Mouse (Mus musculus): ENCODE results near the gene Atf6b. TPM values are rescaled to one million over a fixed set of nuclear protein-coding genes. Genes with fewer than 3 reads are reported as not detected.
A peak's percentile ranks its signal among the peaks of the same experiment; 100 is the strongest.

Gene Atf6b
- polyA plus RNA-seq, 1 experiment from 2014 or later: 84.6 TPM

DNA sequence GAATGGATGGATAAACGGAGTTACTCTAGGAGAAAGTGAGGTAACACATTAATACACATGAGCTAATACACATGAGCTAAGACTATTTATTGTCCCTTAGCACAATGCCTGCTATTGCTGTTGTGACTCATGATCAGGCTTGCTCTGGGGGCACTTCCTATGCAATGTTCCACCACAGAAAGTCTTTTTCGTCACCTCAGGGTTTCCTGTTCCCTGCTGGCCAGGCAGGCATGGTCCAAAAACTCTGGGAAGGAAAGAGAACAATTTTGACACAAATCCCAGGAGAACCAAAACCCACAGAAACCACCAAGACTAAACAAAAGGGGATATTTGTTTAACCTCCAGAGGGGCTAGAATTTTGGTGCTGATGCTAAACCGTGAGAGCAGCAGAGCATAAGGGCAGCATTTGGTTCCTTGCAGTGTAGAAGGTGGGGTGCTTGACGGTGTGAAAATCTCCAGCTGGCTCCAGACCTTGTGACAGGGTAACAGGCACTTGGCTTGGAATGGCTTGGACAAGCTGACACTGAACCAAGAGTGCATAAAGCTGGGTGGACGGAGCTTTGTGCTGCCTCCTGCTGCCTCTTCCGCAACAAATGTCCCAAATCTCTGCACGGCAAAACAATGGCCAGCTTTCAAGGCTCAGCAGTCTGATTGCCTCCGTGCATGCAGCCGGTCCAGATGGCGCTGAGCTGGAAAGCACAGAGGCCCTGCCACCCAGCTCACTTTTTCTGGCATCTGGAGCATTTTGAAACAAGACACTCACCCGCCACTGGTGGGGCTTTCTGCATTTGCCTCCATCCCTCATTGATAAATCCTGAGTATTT lies 6.0 kb upstream of the Atf6b start:
- Histone ChIP-seq H3K27me3 (peaks cover 21% of the 10 kb centered on the region), H3K36me3 (0 out of 2 replicates have a peak, but pooled peaks cover 3% of the 10 kb centered on the region), H3K4me1 (peaks cover 18% of the 10 kb centered on the region), H3K9me3 (no peaks in the 10 kb centered on the region), H3K4me3 (no peak overlapping the region), H3K9ac (no peak overlapping the region), H3K4me2 (no peak overlapping the region), H3K27ac (peak overlapping the region; percentile 30; the same call in 1 of the 2 replicates)
- WGBS: 16% methylated on average over 11 of the region's 11 CpGs
- no peak for ATAC-seq (ENCODE audit: borderline replicate concordance, extremely low read depth, low FRiP score, low TSS enrichment)

DNA sequence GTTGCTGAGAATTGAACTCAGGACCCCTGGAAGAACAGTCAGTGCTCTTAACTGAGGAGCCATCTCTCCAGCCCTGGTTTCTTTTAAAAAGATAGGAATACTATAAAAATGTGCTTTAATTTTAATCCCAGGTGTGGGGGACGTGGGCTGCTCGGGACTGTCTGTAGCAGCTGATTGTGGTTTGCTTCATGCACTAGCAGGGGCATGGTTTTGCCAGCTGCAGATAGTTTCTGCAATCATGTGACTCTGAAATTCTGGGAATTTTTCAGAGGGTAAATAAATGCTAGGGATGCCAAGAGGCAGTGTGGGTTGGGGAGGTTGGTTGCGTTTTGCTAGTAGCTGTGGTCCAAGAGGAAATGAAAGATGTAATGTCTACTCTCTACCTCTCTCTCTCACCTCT lies 5.0 kb upstream of the Atf6b start:
- ATAC-seq (ENCODE audit: borderline replicate concordance, extremely low read depth, low FRiP score, low TSS enrichment): no peak
- Histone ChIP-seq H3K36me3 (0 out of 2 replicates have a peak, but pooled peaks cover 3% of the 10 kb centered on the region), H3K27ac (no peak overlapping the region), H3K27me3 (peaks cover 13% of the 10 kb centered on the region; the same call in 1 of the 2 replicates), H3K4me2 (no peak overlapping the region), H3K9me3 (no peaks in the 10 kb centered on the region), H3K4me1 (peaks cover 25% of the 10 kb centered on the region), H3K4me3 (no peak overlapping the region), H3K9ac (no peak overlapping the region)
- 71% methylated on average over 3 of the region's 3 CpGs for WGBS

DNA sequence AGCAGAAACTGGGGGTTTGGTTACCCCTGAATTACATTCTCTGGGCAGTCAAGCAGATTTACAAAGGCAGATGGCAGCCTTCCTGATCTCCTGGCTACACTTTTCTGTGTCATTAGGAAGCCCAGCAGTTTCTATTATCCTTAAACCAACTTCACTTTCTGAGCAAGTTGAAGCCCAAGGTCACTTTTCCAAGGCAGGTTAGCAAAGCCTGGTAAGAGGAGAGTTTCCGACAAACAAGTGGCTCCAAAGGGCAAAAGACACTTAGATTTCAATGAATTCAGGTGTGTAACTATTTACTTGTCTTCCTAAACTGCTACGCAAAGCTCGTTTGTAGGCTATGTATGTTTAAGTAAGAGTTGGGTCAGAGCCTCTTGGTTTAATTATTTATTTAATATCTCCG lies 3.6 kb upstream of the Atf6b start:
- H3K36me3 ChIP-seq: 0 out of 2 replicates have a peak, but pooled peaks cover 3% of the 10 kb centered on the region
- no peaks in the 10 kb centered on the region for H3K9me3 ChIP-seq
- whole genome bisulfite sequencing: 81% methylated on average over 4 of the region's 4 CpGs
- peaks cover 34% of the 10 kb centered on the region for H3K4me1 ChIP-seq
- no peak overlapping the region for H3K4me2 ChIP-seq
- no peak overlapping the region for H3K4me3 ChIP-seq
- no peak for ATAC-seq (ENCODE audit: borderline replicate concordance, extremely low read depth, low FRiP score, low TSS enrichment)
- H3K27me3 ChIP-seq: no peaks in the 10 kb centered on the region; the same call in 1 of the 2 replicates
- H3K27ac ChIP-seq: no peak overlapping the region
- no peak overlapping the region for H3K9ac ChIP-seq

DNA sequence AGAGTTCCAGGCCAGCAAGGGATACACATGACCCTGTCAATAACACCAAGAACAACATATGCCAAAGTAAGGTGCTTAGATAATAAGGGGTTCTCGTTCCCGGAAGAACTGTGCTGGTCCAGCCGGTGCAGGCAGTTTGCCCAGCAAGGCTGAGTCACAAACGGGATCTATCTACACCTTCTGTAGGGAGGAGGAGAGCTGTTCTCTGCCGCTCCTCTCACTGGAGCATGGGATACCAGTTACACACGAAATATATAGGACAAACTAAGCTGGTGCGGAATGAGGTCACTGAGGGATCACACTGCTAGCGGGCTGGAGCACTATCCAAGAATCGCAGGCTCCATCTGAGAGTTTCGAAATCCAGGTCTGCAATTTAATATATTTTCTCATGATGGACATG lies 3.0 kb upstream of the Atf6b start:
- no peak for ATAC-seq (ENCODE audit: borderline replicate concordance, extremely low read depth, low FRiP score, low TSS enrichment)
- H3K4me2 ChIP-seq: no peak overlapping the region
- WGBS: 77% methylated on average over 10 of the region's 10 CpGs

DNA sequence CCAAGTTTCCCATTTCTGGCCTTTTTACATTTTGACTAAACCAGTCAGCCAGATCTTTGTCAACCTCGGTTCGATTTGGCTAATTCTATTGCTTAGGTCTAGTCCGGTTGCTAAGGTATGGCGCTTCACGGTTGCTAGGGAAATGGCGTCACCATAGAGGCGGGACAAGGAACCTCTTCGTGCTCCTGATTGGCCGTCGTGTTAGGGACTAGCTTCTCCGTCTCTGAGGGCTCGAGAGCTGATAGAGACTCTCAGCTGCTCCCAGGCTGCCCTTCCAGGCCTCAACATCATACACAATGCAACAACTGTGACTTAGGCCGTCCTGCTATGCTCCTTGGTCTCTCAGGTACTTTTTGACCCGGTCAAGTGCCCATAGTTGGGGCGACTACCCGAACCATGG lies 2.3 kb upstream of the Atf6b start, which contains the start of gene Fkbpl:
Gene Fkbpl, plus strand, starts transcription at position 157 of the 400 bp plus-strand sequence.
- H3K27ac ChIP-seq: peak within 1 kb of the TSS; percentile 65
- peak within 1 kb of the TSS; percentile 66 for H3K4me2 ChIP-seq
- H3K9me3 ChIP-seq: no peaks in the 10 kb centered on the region
- peak; percentile 81 for ATAC-seq (ENCODE audit: borderline replicate concordance, extremely low read depth, low FRiP score, low TSS enrichment)
- H3K4me3 ChIP-seq: peak within 1 kb of the TSS; percentile 59
- H3K9ac ChIP-seq: peak within 1 kb of the TSS; percentile 57
- H3K27me3 ChIP-seq: no peaks in the 10 kb centered on the region; the same call in 1 of the 2 replicates
- H3K36me3 ChIP-seq: peaks cover 10% of the 10 kb centered on the region
- under 1% methylated on average over 16 of the region's 16 CpGs for WGBS
- peaks cover 36% of the 10 kb centered on the region for H3K4me1 ChIP-seq

More for the DNA sequence above, 3.0 kb upstream of the Atf6b start:
- H3K27ac ChIP-seq: no peak overlapping the region
- peaks cover 36% of the 10 kb centered on the region for H3K4me1 ChIP-seq
- 0 out of 2 replicates have a peak, but pooled peaks cover 3% of the 10 kb centered on the region for H3K36me3 ChIP-seq
- no peak overlapping the region for H3K9ac ChIP-seq
- no peaks in the 10 kb centered on the region; the same call in 1 of the 2 replicates for H3K27me3 ChIP-seq
- no peak overlapping the region for H3K4me3 ChIP-seq
- no peaks in the 10 kb centered on the region for H3K9me3 ChIP-seq

DNA sequence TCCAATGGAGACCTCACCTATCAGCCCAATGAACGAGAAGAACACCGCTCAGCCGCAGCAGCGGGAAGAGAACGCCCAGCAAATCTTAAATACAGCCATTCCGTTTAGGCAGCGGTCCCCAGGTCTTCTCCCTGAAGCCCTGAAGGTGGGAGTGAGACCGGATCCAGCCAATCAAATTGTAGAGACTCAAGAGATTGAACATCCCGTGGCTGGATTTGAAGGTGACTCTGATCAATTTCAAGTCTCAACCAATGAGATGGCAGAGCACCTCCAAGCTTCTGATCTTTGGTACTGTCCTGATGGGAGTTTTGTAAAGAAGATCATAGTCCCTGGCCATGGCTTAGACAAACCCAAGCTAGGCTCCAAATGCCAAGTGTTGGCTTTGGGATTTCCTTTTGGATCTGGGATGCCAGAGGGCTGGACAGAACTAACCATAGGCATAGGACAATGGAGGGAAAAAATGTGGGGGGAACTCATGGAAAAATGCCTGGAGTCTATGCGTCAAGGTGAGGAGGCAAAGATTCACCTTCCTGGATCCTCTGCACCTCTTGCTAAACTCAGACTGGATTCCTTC lies 1.6 kb upstream of the Atf6b start:
- Histone ChIP-seq H3K4me3 (peak overlapping the region; percentile 59), H3K9ac (peak overlapping the region; percentile 57; the same call in 1 of the 2 replicates), H3K27me3 (no peaks in the 10 kb centered on the region; the same call in 1 of the 2 replicates), H3K9me3 (no peaks in the 10 kb centered on the region), H3K4me2 (peak overlapping the region; percentile 66), H3K36me3 (peaks cover 16% of the 10 kb centered on the region), H3K4me1 (peaks cover 36% of the 10 kb centered on the region), H3K27ac (peak overlapping the region; percentile 65; the same call in 1 of the 2 replicates)
- no peak for ATAC-seq (ENCODE audit: borderline replicate concordance, extremely low read depth, low FRiP score, low TSS enrichment)
- WGBS: 36% methylated on average over 10 of the region's 10 CpGs

DNA sequence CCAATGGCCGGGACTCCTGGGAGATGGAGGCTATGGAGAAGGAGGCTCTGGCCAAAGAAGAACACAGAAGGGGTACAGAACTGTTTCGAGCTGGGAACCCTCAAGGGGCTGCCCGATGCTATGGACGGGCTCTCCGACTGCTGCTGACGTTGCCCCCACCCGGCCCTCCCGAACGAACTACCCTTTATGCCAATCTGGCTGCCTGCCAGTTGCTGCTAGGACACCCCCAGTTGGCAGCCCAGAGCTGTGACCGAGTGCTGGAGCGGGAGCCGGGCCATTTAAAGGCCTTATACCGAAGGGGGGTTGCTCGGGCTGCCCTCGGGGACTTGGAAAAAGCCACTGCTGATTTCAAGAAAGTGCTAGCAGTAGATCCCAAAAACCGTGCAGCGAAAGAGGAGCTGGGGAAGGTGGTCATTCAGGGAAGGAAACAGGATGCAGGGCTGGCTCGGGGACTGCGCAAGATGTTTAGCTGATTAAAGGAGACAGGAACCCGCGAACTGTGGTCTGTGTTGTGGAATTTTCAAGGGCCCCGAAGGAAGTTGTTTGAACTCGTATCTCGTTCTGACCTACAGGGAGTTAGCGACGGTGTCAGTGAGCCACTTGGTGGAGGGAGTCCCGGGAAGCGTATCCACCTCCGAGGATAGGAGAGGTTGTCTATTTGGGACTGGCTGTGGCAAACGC lies 975 bp upstream of the Atf6b start:
- Histone ChIP-seq H3K27me3 (no peaks in the 10 kb centered on the region), H3K4me2 (peak overlapping the region; percentile 66), H3K4me3 (peak overlapping the region; percentile 97), H3K9me3 (no peaks in the 10 kb centered on the region), H3K27ac (peak overlapping the region; percentile 2), H3K4me1 (peaks cover 32% of the 10 kb centered on the region), H3K36me3 (peaks cover 22% of the 10 kb centered on the region), H3K9ac (no peak overlapping the region)
- WGBS: 78% methylated on average over 30 of the region's 30 CpGs
- no peak for ATAC-seq (ENCODE audit: borderline replicate concordance, extremely low read depth, low FRiP score, low TSS enrichment)

DNA sequence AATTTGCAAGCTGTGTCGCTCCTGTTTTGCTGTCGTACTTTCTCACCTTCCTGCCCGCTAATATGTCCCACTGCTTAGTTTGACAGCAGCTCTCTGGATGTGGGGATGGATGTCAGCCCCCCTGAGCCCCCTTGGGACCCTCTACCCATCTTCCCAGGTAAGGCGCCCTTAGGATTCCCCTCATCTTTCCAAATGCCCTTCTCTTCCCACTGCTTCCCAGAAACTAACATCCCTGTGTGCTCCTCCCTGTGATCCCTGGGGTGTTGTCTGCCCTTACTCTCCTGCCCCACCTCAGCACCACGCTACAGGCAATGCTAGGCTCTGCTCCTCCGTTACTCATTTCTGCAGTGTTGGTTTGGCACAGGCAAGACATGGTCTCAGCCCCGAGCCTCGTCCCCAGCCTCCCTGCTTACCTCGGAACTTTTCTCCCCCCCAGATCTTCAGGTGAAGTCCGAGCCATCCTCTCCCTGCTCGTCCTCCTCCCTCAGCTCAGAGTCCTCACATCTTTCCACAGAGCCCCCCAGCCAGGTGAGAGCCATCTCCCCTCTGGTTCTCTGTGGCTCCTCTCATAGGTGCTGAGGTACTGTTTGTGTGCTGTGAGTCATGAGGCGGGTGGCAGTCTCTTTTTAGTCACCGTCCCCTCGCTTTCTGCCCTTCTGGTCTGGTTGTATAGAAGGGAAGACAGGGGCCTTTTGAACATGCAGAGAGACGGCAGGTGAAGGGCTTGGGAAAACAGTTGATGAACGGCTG lies 1.4 kb downstream of the Atf6b start:
- H3K4me3 ChIP-seq: peak overlapping the region; percentile 97
- WGBS: 76% methylated on average over 16 of the region's 16 CpGs
- H3K27ac ChIP-seq: no peak overlapping the region
- H3K27me3 ChIP-seq: no peaks in the 10 kb centered on the region
- no peak for ATAC-seq (ENCODE audit: borderline replicate concordance, extremely low read depth, low FRiP score, low TSS enrichment)
- H3K36me3 ChIP-seq: peaks cover 43% of the 10 kb centered on the region
- peak overlapping the region; percentile 84; the same call in 1 of the 2 replicates for H3K9ac ChIP-seq
- no peaks in the 10 kb centered on the region for H3K9me3 ChIP-seq
- peak overlapping the region; percentile 91 for H3K4me2 ChIP-seq
- H3K4me1 ChIP-seq: peaks cover 28% of the 10 kb centered on the region

DNA sequence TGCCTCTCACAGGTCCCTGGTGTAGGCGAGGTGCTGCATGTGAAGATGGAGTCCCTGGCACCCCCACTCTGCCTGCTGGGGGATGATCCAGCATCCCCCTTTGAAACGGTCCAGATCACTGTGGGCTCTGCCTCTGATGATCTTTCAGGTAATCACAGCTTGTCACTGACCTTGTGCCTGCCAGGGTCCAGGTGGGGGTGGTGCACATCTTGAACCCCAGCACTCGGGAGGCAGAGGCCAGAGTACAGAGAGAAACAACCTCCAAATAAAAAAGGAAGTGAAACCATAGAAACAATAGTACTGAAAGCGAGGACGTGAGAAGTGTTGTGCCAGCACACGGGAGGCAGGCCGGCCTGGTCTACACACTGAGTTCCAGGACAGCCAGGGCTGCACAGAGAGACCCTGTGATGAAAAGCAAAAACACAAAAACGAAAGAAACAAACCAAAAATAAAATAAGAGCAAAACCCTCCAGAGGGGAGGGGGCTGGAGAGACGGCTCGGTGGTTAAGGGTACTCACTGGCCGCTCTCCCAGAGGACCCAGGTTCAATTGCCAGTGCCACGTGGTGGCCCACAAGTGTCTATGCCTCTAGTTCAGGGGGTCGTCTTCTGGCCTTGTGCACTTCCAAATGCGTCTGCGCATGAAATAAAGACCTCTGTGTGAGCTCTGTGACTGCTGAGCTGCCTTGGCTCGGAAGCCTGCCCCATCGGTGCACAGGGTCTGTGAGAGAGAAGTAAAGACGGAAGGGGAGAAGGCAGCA lies 2.3 kb downstream of the Atf6b start:
- 89% methylated on average over 18 of the region's 18 CpGs for WGBS
- peaks cover 31% of the 10 kb centered on the region for H3K4me1 ChIP-seq
- no peak overlapping the region for H3K4me3 ChIP-seq
- H3K9me3 ChIP-seq: no peaks in the 10 kb centered on the region
- ATAC-seq (ENCODE audit: borderline replicate concordance, extremely low read depth, low FRiP score, low TSS enrichment): no peak
- no peaks in the 10 kb centered on the region for H3K27me3 ChIP-seq
- H3K4me2 ChIP-seq: no peak overlapping the region
- H3K36me3 ChIP-seq: peaks cover 48% of the 10 kb centered on the region
- no peak overlapping the region for H3K27ac ChIP-seq
- H3K9ac ChIP-seq: no peak overlapping the region

DNA sequence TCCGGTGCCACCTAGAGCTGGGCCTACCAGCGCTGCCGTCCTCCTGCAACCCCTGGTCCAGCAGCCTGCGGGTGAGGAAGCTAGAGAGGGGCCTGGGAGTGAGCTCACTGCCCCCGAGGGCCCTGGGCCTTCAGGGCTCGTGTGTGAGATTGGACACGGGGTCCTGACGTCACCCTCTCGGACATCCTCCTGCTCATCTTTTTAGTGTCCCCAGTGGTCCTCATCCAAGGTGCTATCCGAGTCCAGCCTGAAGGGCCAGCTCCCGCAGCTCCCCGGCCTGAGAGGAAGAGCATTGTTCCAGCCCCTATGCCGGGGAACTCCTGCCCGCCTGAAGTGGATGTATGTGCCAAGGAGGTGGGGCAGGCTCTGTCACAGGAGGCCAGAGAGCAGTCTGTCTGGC lies 3.8 kb downstream of the Atf6b start:
- H3K4me1 ChIP-seq: peaks cover 39% of the 10 kb centered on the region
- H3K9ac ChIP-seq: no peak overlapping the region
- peaks cover 46% of the 10 kb centered on the region for H3K36me3 ChIP-seq
- H3K27ac ChIP-seq: no peak overlapping the region
- H3K4me3 ChIP-seq: no peak overlapping the region
- no peak for ATAC-seq (ENCODE audit: borderline replicate concordance, extremely low read depth, low FRiP score, low TSS enrichment)
- no peaks in the 10 kb centered on the region for H3K9me3 ChIP-seq
- WGBS: 86% methylated on average over 14 of the region's 14 CpGs
- H3K4me2 ChIP-seq: no peak overlapping the region
- H3K27me3 ChIP-seq: no peaks in the 10 kb centered on the region
